43 mouse cellular contexts compared by ENCODE assay signal in the genomic region with DNA sequence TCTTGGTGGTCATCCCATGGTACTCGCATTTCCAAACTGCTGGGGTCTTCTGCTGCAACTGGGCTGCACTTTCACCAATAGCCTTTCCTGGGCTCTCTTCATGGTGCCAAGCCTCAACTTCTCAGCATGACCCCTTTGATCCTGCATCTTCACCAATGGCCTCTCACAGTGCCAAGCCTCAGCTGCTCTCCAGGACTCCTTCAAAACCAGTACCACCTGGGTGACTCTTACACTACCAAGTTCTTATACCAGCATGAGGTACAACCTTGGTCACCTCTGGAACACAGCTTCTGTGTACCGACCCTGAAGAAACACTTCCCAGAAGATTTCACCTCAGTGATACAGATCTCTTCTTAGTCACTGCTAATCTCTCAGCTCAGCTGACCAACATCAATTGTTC. TPM values are rescaled to one million over a fixed set of nuclear protein-coding genes. Genes with fewer than 3 reads are reported as not detected.
"Had no signal": no experiment of that assay in that cellular context is flagged by ENCODE, and none has a peak within 500 bp of the region (broad histone marks: within the 10 kb centered on the region; RNA-seq: fewer than 3 reads in every experiment).

A gene (minus strand): TSS at position 101 of the 400 bp plus-strand sequence.

- H3K4me3 ChIP-seq: heart, embryonic 10.5 days; heart, embryonic 12.5 days; heart, embryonic 13.5 days; heart, embryonic 15.5 days; hindbrain, embryonic 10.5 days; hindbrain, embryonic 12.5 days; hindbrain, embryonic 13.5 days; hindbrain, embryonic 15.5 days; intestine, embryonic 15.5 days; kidney, embryonic 15.5 days; layer of hippocampus, adult 2 months had no signal

- H3K27ac ChIP-seq: heart, embryonic 10.5 days; heart, embryonic 13.5 days; heart, embryonic 15.5 days; hindbrain, embryonic 10.5 days; hindbrain, embryonic 12.5 days; hindbrain, embryonic 13.5 days; hindbrain, embryonic 14.5 days; hindbrain, embryonic 15.5 days; hindbrain, postnatal 0 days; intestine, embryonic 15.5 days; kidney, embryonic 15.5 days; kidney, postnatal 0 days; layer of hippocampus, adult 2 months had no signal

- DNase-seq: heart, postnatal 10 days; heart, postnatal 14 days; heart, postnatal 36 days; heart, postnatal 4 days; kidney, adult 11 months; kidney, adult 18-20 months; kidney, adult 2 months; kidney, adult 8-10 months; kidney, adult 9 months; kidney, postnatal 10 days; kidney, postnatal 14 days; kidney, postnatal 25 days; kidney, postnatal 36 days; kidney, postnatal 4 days; layer of hippocampus, adult 9-11 months; layer of hippocampus, postnatal 36 days had no signal

- H3K27me3 ChIP-seq: heart, embryonic 12.5 days; heart, embryonic 15.5 days; hindbrain, embryonic 15.5 days had no signal

- H3K4me1 ChIP-seq: heart, embryonic 10.5 days; heart, embryonic 12.5 days; heart, embryonic 13.5 days; heart, embryonic 15.5 days; hindbrain, embryonic 10.5 days; hindbrain, embryonic 12.5 days; hindbrain, embryonic 13.5 days; hindbrain, embryonic 15.5 days; intestine, embryonic 15.5 days; kidney, embryonic 15.5 days had no signal

- H3K36me3 ChIP-seq: heart, embryonic 10.5 days; heart, embryonic 12.5 days; heart, embryonic 13.5 days; heart, embryonic 15.5 days; hindbrain, embryonic 10.5 days; hindbrain, embryonic 12.5 days; hindbrain, embryonic 13.5 days; hindbrain, embryonic 15.5 days; intestine, embryonic 15.5 days; kidney, embryonic 15.5 days had no signal

RNA-seq across cellular contexts. Expression of the gene that starts here (rescaled TPM):
- polyA plus RNA-seq: heart, embryonic 10.5 days; heart, embryonic 11.5 days; heart, embryonic 12.5 days; heart, embryonic 13.5 days; heart, embryonic 14.5 days; heart, embryonic 15.5 days; heart, embryonic 16.5 days; heart, postnatal 0 days; hindbrain, embryonic 10.5 days; hindbrain, embryonic 11.5 days; hindbrain, embryonic 12.5 days; hindbrain, embryonic 13.5 days; hindbrain, embryonic 14.5 days; hindbrain, embryonic 15.5 days; hindbrain, embryonic 16.5 days; hindbrain, postnatal 0 days; inflammation-experienced regulatory T-cells, adult 6 months; intestine, embryonic 14.5 days; intestine, embryonic 15.5 days; intestine, embryonic 16.5 days; intestine, postnatal 0 days; kidney, adult 2 months; kidney, embryonic 14.5 days; kidney, embryonic 15.5 days; kidney, embryonic 16.5 days; large intestine, adult 2 months had no signal
